Mouse (Mus musculus) bone marrow, adult 2 months (tissue): Measurements from ENCODE around the gene Dusp7. TPM values are rescaled to one million over a fixed set of nuclear protein-coding genes. Genes with fewer than 3 reads are reported as not detected.

Experiments used
- H3K27ac ChIP-seq: fragments of 200-500 bp; 2 replicates; pipeline ENCODE4 v1.5.1; 2012; ENCODE audit warnings: low read depth, mild to moderate bottlenecking, control low read depth, inconsistent platforms, low read length; ENCODE audit not compliant: control insufficient read depth, poor library complexity, insufficient read depth
- H3K4me1 ChIP-seq: fragments of 200-500 bp; 2 replicates; pipeline ENCODE4 v1.6.1; 2011; ENCODE audit warnings: low read length; ENCODE audit not compliant: control insufficient read depth, insufficient read depth
- H3K4me3 ChIP-seq: fragments of 200-500 bp; replicated peaks from 2 replicates; pipeline ENCODE3; 2011; ENCODE audit warnings: mild to moderate bottlenecking, low read depth, low read length, control low read depth; ENCODE audit not compliant: control insufficient read depth
- CTCF ChIP-seq: fragments of 200-500 bp; IDR thresholded peaks from 2 replicates; pipeline ENCODE4 v1.5.1; 2011; ENCODE audit warnings: low read length, control low read depth; ENCODE audit not compliant: control insufficient read depth, insufficient read depth
- POLR2A ChIP-seq: fragments of 200-500 bp; IDR thresholded peaks from 2 replicates; pipeline ENCODE4 v1.6.1; 2011; ENCODE audit warnings: low read depth, mild to moderate bottlenecking, control low read depth, low read length, borderline replicate concordance; ENCODE audit not compliant: control insufficient read depth
- WGBS: fragments of 180-500 bp; shearing (Covaris S2); methylation state at CpG from one replicate; pipeline ENCODE4 v1.1.7; 2018; 5-methylcytosine and 5-hydroxymethylcytosine counted together
- polyA plus RNA-seq: library from polyadenylated mRNA; stranded (reverse); fragments of >200 nt; gene quantifications from 2 replicates; pipeline ENCODE4 v1.2.4, GENCODE M21; 2011; ENCODE audit warnings: low replicate concordance; ENCODE audit not compliant: missing spikeins, insufficient read depth, insufficient read length

The Dusp7 gene
- polyA plus RNA-seq, 1 experiment, result 11.6 TPM

DNA sequence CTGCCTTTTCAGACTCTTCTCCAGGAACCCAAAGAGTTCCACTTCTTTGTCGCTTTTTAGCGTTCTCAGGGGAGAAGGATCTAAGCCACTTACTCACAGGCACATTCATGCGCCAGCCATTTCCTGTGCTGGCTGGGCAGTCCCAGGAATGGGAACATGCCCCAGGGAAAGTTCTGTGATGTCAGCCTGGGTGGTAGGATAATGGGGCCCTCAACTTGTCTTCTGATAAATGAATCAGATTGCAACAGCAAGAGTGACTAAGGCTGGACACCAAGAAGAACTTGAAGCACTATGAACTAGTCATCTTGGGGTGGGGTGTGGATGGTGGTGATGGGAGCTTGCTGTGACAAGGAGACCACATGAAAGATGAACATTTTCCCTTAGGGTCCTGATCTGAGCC is 9.6 kb downstream of the Dusp7 start:
- Histone ChIP-seq H3K4me3 (no peak overlapping the region), H3K27ac (no peak overlapping the region), H3K4me1 (no peaks in the 10 kb centered on the region)
- 81% methylated on average over 3 of the region's 3 CpGs for WGBS
- TF ChIP-seq POLR2A (no peak), CTCF (no peak)

DNA sequence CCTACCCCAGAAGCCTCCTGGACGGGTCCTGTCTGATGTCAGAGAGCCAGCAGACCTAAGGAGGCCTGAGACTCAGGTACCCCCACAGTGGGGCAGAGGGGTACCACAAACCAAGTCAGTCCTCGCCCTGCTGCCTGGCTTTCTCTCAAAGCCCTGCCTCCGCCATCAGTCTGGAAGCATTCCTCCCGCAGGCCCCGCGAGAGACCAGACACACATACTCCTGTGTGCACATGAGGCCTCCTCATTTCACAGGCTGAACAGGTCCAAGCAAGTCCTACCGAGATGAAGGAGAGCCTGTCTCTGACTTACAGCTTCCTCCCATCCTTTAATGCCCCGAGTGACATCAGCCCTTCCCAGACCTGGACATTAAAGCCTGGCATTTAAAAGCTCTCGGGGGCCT is 10.3 kb downstream of the Dusp7 start:
- H3K4me3 ChIP-seq, result no peak overlapping the region
- TF ChIP-seq POLR2A (no peak), CTCF (no peak)
- 84% methylated on average over 9 of the region's 9 CpGs for WGBS
- no peak overlapping the region for H3K27ac ChIP-seq
- H3K4me1 ChIP-seq, result no peaks in the 10 kb centered on the region

DNA sequence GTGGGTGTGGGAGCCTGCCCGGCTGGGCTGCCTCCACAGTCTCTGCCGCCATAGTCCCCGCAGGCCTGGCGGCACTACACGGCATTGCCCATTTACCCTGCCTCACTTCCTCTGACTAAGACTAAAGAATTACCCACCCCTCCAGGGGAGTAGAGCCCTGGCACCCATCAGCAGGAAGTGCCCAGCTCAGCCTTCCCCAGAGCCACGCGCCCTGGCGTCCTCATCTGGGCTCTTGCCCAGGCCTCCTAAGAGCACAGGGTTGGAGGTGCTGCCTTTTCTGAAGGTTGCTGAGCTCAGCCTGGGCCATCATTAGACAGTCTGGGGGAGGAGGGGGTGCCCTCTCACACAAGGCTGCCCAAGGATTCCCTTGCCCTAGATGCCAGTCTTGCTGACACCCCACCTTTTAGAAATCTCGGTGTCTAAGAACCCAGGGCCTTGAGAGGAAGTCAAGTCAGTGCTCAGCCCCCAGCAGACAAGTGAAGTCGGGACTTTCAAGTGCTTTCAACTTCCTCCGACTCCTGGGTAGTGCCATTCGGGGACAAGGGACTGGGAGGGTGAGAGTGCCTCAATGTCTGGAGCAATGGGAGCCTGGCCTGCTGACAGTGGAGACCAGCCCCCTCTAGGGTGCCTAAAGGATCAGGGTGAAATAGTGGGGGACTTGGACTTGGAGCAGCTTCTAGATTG is 17.9 kb downstream of the Dusp7 start:
- 22% methylated on average over 12 of the region's 12 CpGs for WGBS
- TF ChIP-seq POLR2A (no peak), CTCF (no peak)

DNA sequence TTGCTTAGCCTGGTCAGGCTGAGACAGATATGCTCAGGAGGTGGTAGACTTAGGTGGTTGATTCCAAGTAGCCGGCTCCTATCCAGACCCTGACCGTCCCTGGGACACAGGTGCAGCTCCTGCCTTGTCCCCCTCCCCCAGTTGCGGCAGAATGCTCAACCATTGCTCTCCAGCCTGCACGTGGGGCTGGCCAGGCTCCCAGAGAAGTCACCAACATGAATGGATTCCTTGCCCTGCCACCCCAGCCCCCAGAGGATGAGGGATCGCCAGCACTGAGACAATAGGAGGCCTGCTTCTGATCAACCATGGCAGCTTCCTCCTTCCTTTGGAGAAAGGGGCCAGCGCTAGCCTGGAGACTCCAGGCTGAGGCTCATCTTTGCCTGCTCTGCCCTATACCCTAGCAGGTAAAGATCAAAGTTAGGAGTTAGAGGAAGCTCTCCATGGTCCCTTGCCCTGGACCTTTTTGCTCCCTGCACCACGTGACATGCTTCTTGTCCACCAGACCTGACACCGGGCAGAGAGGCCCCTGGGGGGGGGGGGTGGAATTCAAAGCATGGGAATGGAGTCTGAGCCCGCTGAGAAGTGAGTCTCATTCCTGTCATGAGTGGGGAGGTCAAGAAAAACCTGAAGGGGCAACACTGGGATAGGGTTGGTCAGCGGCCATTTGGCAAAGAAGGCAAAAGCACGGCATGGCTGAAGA is 24.5 kb downstream of the Dusp7 start:
- no peak for TF ChIP-seq CTCF
- TF ChIP-seq POLR2A, result no peak
- H3K4me3 ChIP-seq, result no peak overlapping the region
- H3K4me1 ChIP-seq, result peaks cover 4% of the 10 kb centered on the region
- no peak overlapping the region for H3K27ac ChIP-seq
- 83% methylated on average over 11 of the region's 11 CpGs for WGBS

More for the DNA sequence above, 17.9 kb downstream of the Dusp7 start:
- Histone ChIP-seq H3K4me1 (no peaks in the 10 kb centered on the region; the same call in 1 of the 2 replicates), H3K4me3 (no peak overlapping the region), H3K27ac (peak overlapping the region; percentile 26; the same call in 1 of the 2 replicates)

DNA sequence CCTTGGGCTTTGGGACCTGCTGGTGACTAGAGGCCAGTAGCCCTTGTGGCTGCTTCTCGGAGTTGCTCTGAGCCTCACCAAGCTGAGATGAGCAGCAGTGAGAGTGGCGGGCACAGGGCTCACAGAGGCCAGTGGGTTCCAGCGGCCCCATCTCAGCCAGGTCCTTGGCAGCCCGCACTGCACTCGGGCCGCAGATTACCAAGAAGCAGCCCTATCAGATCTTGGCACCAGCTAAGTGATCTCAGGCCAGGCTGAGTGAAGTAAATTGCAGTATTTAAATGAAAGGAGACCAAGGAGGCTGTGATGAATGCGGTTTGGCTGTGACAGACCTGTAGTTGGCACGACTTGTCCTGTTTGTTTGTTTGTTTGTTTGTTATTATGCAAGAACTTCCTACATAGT is 25.1 kb downstream of the Dusp7 start:
- peaks cover 4% of the 10 kb centered on the region for H3K4me1 ChIP-seq
- H3K27ac ChIP-seq, result no peak overlapping the region
- 72% methylated on average over 8 of the region's 8 CpGs for WGBS
- TF ChIP-seq POLR2A (no peak), CTCF (no peak)
- H3K4me3 ChIP-seq, result no peak overlapping the region

DNA sequence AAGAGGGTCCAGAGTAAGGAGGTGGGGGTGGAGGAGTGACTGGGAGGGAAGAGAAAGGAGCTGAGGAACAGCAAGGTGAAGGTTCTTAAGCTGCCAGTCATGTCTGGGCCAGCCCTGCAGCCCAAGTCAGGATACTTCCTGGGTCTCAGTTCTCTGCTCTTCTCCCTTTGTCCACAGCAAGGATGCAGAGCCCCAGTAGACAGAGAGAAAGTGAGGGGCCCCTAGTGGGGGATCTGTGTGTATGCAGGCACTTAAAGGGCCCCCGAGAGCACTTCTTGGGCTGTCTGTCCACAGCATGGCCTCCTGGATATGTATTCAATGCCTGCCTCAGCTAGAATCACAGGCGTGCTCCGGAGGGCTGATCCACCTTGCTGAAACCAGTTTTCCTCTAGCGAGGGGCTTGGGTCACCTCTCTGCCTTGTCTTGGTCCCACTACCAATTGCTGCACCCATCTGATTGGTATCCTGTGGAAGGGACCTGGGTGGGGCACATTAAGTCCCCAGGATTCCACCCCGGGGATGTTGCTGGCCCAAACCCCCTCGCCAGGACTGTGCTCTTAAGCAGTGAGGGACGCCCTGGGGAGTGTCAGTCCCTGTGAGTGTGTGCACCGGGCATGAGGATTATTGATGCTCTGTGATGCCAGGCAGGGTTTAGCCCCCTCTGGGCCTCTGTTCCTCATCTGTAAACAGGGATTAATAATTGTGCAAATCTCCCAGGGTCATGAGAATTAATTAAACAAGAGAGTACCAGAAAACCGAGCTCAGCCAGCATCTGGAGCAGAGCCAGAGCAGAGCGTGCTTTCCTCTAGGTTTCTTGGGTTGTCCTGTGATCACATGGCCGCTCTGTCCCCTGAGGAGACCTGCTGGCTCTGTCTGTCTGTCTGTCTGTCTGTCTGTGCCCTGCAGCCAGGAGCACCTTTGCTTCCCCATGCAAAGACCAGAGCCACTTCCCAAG is 26.5 kb downstream of the Dusp7 start:
- TF ChIP-seq POLR2A (no peak), CTCF (peak; percentile 11; the same call in 1 of the 2 replicates)
- Histone ChIP-seq H3K27ac (no peak overlapping the region), H3K4me3 (no peak overlapping the region), H3K4me1 (peaks cover 7% of the 10 kb centered on the region)
- WGBS, result 72% methylated on average over 11 of the region's 11 CpGs

DNA sequence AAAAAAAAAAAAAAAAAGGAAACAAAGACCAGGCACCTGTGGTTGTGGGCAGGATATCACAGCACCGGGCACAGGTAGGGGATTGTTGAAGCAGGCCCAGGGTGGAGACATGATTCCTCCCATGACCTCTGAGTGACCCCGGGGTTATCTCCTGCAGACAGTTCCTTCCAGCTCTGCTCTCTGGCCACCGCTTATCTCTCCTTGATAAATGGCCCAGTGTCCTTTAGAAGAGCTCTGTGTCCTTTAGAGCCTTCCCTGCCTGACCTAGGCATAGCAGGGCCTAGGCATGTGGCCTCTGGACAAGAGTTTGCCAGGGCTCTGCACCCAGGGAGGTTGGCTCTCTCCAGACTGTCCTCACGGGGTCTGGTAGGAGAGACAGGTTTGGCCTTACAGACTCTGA is 29.3 kb downstream of the Dusp7 start:
- TF ChIP-seq CTCF, result no peak
- TF ChIP-seq POLR2A, result no peak
- Histone ChIP-seq H3K27ac (peak overlapping the region; percentile 72), H3K4me3 (no peak overlapping the region), H3K4me1 (peaks cover 7% of the 10 kb centered on the region)
- 40% methylated on average over 4 of the region's 4 CpGs for WGBS

DNA sequence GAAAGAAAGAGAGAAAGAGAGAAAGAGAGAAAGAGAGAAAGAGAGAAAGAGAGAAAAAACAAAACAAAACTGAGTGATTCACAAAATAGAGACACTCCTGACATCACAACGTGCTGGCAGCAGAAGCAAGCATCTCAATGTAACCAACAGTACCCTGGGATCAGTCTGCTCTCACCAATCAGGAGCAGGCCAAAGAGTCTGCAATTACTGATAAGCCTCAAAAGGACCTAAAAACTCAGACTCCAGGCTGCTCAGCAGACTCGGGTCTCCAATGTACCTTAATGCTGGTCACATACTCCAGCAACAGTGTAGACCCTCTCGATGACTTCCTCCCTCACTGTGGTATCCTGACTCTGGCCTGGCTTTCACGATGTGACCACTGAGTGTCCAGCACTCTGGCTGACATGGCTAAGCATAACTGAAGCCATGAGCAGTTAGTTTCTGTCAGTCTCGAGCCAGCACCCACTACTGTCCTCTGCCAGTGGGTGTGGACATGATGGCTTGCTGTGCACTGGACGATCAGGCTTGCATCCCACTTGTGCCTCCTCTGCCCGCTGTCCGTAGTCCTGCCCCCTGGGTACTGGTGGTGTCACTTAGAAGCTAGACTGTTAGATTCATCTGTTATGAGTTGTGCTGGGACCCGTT is 30.4 kb downstream of the Dusp7 start:
- Histone ChIP-seq H3K4me3 (peak overlapping the region; percentile 14), H3K27ac (peak overlapping the region; percentile 75), H3K4me1 (peaks cover 7% of the 10 kb centered on the region)
- 51% methylated on average over 9 of the region's 9 CpGs for WGBS
- TF ChIP-seq POLR2A, result no peak
- no peak for TF ChIP-seq CTCF
